Mouse (Mus musculus): ENCODE results near the gene Sergef. TPM values are rescaled to one million over a fixed set of nuclear protein-coding genes. Genes with fewer than 3 reads are reported as not detected.
A peak's percentile ranks its signal among the peaks of the same experiment; 100 is the strongest.

Sergef gene
- total RNA-seq, 4 experiments from 2014 or later = 47.2 to 59.9 (median 51.2) TPM

DNA sequence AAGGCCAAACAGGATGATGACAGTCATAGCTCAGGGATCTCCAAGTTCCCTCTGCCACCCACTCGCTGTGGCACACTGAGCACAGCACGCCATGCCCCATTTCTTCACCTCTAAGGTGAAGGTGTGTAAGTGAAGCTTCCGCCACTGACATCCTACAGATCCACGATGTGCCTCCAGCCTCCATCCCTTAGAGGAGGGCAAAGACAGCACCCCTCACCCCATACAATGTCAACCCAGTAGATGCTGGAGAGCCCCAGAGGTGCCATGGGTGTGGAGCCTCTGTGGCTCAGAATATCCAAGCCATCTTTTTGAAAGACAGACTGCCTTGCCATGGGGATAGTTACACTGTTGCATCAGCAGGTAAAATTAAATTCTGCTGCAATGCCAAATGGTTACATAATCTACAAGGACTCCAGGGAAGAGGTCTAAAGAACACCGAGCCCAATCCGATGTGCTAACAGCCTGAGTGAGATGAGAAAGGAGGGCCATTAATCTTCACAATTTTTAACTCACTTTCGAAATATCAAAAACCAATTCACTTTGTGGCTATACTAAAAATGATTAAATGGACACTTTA is 23.1 kb downstream of the Sergef start:
- DNase-seq (ENCODE audit: low spot score in 2 of 2) = no peak

DNA sequence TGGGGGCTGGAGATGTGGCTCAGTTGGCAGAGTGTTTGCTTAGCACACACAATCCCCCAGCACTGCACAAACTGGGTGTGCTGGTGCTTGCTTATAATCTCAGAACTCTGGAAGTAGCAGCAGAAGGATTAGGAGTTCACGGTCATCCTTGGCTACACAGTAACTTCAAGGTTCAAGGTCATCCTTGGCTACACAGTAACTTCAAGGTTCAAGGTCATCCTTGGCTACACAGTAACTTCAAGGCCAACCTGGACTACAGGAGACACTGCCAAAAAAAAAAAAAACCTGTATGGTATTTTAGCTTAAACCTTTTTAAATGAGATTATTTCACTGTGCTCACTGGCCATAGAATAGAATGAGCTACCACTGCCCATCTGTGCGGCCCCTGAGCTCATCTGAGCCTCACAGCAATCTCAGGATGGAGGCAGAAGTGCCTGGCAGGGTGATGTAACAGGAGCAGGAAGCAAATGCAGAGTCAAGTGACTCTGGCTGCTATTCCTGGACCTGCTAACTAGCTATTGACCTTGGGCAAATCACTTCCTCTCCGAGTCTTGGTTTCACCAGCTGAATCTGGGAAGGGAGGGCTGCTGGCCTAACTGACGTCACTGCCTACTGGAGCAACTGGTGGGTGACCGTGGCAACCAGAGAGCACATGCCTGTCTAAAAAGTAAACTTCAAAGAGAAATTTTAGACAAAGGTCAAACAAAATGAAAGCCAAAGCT is 24.2 kb downstream of the Sergef start:
- no peak for DNase-seq (ENCODE audit: low spot score in 2 of 2)

DNA sequence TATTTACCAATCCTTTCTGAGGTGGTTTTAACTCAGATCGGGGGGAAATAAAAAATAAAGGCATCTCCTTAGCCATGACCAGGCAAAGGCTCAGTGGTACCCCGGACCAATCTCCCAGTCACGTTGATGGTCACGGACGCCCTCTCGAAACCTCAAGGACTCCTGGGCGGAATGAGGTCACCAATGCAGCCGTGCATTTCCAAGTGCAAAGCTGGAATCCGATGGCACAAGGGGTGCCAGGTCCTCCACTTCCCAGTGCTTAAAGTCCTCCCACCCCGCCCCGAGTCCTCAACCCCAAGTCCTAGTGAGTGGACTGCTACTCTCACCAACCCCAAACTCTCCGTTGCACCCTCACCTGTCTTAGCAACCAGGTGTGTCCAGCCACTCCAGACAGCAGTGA is 25.3 kb downstream of the Sergef start:
- DNase-seq (ENCODE audit: low spot score in 2 of 2) = no peak

DNA sequence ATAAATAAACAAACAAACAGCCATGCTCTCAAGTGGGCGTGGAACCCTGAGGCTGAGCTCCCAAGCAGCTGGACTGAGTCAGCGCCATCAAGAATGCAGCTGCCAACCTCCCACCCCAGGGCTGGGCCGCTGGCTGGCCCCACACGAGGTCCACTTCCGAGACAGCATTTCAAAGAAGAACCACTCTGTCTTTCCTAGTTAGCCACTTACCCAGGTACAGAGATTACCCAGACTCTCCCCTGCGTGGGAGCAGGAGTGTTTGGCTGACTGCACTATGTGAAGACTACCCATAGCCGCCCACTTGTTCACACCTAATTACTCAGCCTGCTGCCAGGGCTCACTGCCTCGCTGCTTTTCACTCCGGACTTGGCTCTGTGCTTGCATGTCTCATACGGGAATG is 26.5 kb downstream of the Sergef start:
- no peak for DNase-seq (ENCODE audit: low spot score in 2 of 2)

DNA sequence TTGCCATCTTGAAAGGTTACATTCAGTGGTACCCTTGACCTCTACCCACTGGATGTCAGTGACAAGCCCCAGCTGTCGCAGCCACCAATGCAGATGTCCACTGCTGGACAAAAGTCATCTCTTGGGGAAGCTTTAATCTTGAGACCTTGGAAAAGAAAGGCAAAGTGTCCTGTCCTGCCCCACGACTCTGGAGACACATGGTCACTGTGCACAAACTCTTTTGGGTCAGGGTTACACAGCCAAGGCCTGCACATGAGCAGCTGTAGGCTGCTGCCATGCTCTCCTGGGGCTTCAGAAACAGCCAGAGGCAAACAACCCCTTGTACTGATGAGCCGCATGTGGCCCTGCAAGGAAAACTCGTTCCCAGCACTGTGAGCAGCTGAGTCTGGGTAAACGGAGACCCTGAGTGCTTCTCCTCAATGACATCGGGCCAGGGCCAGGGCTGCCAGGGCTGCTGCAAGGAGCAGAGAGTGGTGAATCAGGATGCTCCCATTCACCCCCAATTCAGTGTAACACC is 27.1 kb downstream of the Sergef start:
- no peak for DNase-seq (ENCODE audit: low spot score in 2 of 2)

DNA sequence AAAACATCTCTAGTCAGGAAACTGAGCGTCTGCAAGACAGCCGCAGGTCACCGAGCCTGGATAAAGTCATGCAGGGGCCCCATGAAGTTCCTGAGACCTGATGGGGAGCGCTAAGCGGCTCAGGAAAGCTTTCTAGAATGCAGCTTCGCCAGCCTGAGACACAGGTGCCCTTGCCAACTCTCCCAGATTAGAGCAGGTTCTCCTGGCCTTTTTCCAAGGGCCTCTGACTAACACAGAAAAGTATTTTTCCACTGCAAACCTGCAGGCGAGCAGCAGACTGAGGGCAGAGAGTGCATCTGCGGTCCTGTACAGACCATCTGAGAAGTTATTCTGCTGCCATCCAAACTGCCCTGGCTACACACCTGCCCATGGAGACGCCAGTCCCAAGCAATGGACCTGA is 27.6 kb downstream of the Sergef start:
- DNase-seq (ENCODE audit: low spot score in 2 of 2) = no peak

DNA sequence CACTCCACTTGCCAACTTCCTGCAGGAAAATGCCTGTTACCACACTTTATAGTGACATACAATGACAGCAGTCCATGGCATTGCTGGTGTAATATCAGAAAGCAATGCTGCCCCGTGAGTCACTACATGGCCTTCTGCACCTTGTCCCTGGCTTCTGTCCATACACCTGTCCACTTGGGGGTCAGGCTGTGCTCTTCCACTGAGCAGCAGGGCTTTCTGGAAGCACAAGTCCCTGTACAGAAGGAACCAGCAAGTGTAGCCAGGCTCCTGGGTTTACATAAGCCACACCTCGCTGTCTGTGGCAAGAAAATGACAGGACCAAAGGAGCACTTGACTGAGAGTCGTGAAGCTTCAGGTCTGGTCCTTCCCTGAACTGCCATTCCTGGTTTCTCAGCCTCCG is 30.3 kb downstream of the Sergef start:
- no peak for DNase-seq (ENCODE audit: low spot score in 2 of 2)

DNA sequence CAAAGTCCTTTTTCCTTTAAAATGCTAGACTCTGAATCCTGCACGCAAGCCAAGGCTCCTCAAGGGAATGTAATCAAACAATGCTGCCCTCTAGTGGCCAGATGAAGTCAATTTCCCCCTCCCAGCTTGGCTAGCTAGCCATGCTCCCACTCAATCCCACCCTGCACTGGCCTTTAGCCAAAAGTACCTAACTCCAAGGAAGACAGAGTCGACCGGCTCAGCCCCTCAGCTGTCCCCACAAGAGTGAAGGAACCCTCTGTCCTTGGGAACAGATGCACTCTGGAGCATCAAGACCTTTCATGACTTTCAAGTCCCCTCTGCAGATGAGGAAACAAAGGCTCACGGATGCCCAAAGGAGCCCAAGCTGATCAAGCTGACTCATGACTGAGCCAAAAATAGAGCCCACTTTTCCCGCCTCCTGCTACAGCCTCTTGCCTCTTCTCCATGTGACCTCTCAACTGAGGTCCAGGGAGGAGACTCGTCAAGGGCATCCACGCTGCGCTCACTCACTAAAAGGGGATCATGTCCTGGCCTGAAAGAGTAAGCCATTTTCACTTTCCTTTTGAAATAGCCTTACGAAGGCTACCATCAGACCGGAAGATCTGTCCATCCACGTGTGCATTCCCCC is 32.1 kb downstream of the Sergef start:
- DNase-seq (ENCODE audit: low spot score in 2 of 2) = peak; percentile 50 to 73

DNA sequence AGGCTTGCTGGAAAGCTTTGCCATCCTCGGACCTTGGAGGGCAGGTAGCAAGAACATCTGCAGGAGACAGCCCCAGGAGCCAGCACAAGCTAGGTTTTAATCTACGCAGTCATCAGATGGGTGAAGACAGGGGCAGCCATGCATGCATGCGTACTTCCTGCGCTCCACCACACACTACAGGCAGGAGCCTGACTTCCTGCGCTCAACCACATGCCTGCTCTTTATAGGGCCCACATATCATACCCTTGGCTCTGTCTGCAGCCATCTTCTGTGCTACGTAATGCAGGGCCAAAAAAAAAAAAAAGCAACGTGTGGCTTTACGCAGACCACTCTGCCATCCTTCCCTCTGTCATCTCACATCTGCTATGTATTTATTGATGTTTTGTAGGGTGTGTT is 32.6 kb downstream of the Sergef start:
- DNase-seq (ENCODE audit: low spot score in 2 of 2) = no peak

DNA sequence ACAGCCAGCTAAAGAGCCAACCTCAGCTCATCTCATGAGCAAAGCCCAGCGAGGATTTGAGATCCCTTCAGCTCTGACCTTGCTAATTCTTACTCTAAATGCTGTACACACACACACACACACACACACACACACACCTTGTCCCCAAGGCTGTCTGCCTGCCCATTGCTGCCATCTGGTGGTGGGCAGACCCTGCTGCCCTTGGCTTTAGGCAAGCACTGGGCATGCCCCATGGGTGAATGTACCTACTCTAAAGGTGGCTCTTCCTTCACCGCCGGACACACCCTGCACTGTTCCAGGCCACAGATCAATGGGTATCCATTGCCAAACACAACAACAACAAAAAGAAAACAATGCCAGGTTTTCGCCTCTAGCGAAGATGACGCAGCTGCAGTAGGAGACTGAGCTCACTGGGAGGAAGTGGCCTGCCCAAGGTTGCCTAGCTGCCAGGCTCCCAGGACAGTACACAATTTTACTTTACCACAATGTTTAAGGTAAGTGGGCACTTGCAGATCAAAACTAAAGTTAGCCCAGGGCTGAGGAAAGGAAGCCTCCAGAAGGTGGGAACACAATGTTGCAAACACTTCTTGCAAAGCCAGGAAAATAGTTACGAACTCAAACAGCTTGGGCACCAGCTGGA is 33.1 kb downstream of the Sergef start:
- peak; percentile 48 to 72 for DNase-seq (ENCODE audit: low spot score in 2 of 2)

DNA sequence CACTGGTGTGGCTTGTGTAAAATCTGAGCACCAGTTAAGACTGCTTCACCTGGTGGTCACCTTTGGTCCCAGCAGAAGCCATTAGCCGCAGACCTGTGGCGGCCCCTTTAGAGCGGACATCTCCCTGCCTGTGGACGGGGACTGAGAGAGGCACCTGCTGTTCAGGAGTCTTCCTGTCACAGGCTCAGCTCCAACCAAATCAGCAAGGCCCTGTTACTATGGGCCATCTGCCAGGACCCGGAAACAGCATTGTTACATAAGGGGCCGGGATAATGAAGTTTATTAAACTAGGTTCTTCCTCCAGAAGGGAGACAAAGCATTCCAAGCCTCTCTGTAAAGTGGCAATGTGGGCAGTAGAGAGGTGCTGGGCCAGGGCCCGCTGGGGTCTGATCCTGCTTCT is 36.6 kb downstream of the Sergef start:
- peak in 1 of 2 experiments; percentile 62 for DNase-seq (ENCODE audit: low spot score in 2 of 2)

DNA sequence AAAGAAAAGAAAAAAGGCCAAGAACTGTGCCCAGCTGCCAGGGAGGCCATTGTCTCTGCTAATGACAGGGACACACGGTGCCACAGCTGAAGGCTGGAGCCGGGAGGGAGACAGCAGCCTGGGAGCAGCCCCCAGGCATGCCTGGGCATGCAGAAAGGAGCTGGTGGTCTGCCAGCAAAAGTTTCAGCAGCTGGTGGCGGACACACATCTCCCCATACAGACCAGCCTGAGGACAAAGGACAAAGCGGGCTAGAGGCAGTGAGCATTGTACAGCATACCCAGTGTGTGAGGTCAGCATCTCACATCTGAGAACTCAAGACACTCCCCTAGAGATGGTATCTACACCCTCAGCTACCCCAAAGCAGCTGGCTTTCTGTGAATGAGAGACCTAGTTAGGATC is 37.5 kb downstream of the Sergef start:
- no peak for DNase-seq (ENCODE audit: low spot score in 2 of 2)

DNA sequence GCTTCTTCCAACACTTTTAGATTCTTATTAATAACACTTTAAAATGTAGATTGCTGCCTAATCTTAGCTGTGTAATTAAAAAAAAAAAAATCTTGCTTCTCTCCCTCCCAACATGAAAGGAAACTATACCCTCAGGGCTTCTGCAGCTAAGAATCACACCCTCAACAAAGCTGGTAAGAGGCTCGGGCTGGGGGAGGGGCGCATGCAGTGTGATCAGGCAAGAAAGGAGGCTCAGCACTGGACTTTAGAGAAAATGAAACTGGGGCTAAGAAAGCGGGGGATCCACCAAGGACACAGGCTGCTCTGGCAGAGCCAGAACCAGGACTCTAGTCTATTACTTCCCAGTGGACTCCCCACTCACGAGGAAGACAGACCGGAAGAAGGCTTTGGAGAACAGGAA is 38.5 kb downstream of the Sergef start:
- DNase-seq (ENCODE audit: low spot score in 2 of 2) = no peak

DNA sequence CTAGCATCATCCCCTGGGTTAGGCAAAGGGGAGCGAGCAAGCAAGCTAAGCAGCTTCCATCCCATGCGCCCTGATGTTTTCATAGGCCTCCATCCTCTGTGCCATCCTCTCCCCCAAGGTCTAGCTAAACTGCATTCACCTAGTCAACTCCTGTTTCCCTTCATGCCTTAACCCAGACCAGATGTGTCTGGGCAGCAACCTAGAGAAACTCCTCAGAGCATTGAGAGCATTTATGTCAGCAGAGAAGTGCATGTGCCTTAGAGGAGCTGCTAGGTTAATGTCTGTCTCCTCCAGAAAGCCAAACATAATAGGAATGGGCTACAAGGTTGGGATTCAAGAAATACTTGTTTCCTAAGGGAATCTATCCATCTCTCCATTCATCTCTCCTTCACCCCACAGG is 42.6 kb downstream of the Sergef start:
- no peak for DNase-seq (ENCODE audit: low spot score in 2 of 2)

DNA sequence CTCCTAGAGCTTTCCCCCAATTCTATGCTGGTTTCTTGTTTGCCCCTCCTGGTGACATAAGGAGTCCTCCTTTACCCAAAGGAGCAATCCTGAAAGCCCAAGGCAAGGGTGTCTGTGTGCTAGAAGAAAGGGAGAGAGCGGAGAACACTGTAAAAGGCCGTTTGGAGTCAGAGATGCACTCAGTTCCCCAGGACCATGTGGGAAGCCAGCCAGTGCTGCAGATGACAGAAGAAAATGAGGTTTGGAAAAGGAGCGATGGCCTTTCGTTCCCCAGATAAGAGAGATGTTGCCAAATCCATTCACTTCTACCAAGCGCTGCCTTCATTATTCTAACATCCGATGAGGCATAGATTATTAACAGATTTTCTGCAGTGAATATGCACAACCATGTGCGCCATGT is 48.1 kb downstream of the Sergef start:
- DNase-seq (ENCODE audit: low spot score in 2 of 2) = no peak

DNA sequence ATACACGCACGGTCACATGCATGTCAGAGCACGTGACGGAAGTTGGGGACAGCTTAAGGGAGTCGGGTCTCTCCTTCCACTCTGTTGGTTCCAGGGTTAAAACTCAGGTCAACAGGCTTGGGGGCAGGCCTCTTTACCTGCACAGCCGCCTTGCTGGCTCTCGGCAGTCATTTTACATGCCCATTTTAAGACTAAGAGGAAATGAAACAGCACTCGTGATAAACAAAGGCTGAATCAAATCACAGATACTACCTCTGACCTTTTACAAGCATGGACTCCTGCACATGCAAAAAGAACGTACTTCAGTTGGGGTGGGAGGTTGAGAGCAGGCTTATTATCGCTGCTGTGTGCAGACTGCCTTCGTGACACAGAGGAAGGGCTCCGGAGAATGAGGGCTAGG is 50.4 kb downstream of the Sergef start:
- DNase-seq (ENCODE audit: low spot score in 2 of 2) = no peak

DNA sequence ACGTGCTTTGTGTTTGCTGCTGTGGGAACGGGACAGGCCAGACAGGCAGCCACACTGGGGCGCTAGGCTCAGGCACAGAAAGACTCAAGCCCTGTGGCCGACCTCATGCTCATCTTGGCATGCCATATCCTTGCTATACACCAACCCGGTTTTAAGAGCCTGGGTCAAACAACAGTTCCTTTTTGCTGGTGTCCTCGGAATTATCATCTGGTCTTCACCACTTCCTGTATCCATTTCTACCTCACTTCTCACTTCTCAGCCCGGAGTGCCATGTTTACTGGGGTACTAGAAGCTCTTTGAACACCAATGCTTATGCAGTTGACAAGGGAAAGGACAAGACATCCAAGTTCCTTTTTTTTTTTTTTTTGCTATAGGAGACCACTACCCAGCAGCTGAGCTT is 51.6 kb downstream of the Sergef start:
- DNase-seq (ENCODE audit: low spot score in 2 of 2) = no peak

DNA sequence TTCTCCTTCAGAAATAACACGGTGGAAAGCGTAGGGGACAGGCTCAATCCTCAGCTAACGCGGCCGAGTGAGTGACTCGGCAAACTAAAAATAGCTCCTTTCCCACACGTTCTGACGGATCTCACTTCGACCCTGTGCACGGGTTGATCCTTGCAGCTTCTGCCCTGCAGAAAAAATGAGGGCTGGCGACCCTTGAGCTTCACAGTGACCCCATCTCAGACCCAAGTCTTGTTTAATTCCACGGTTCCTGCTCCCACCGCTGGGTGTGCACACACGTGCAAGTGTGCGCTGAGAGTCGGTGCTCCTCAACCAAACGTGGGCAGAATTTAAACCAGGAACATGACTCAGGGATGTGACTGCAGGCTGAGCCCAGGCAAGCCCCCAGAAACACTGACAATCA is 52.1 kb downstream of the Sergef start:
- peak in 1 of 2 experiments; percentile 43 for DNase-seq (ENCODE audit: low spot score in 2 of 2)

DNA sequence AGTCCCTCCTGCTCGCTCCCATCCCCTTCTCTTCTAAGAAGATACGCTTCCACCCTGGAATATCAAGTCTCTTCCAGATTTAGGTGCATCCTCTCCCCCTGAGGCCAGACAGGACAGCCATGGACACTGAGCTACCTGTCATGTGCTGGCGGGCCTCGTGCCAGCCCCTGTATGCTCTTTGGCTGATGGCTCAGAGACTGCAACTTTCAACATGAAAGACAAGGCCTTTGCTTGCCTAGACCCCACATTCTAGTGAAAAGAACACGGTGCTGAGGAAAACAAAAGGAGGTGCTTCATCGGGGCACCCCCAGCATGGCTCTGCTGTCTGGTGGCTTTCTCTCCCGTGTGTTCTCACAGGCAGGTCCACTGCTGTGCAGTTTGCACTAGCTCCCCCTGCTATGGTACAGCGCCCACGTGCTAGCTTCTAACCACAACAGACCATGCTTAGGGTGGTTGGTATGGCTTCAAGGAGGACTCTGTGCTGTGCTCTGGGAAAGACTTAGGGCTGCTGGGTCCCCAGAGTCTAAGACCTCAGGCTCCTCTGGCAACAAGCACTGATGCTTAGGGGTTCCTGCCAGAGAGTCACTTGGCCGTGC is 52.9 kb downstream of the Sergef start:
- no peak for DNase-seq (ENCODE audit: low spot score in 2 of 2)

DNA sequence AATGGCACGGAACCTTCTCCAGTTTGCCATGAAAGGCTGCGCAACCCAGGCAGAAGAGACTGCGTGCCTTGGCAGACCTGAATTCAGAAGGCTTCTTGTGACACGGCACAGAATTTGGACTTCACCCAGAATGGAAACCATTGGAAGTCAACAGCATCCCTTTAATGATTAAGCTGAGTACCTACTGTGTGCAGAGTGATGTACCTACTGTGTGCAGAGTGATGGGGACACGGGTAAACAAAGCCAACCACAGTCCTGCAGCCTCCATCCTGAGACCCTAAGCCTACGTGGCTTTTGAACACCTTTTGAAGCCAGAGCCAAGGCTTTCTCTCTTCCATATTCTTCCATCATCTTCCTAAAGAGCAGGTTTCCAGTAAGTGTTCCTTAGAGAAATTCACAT is 56.9 kb downstream of the Sergef start:
- DNase-seq (ENCODE audit: low spot score in 2 of 2) = no peak

DNA sequence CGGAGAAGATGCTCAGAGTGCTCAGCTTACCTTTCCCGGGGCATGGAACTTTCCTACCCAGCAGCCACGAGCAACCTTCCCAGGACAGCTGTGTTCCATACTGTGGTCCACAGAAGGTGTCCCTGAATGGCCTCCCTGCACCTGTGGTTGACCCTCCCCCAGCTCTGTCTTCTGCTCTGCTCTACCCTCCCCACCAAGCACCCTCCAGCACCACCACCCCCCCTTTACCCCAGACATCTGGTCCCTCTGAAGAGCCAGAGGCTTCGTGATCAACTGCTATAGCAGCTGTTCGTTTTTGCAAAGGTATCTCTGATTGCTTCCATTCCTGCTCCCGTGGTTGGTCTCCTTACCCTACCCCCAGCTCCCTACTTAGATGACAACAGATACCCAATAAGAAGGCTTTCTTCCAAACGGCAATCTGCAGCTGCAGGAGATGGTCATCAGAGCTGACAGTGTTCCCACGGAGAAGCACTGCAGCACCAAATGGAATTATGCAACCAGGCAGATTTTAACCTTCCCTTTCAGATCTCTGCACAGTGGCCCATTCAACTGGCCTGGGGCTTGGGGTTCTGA is 58.2 kb downstream of the Sergef start:
- peak in 1 of 2 experiments; percentile 25 for DNase-seq (ENCODE audit: low spot score in 2 of 2)

DNA sequence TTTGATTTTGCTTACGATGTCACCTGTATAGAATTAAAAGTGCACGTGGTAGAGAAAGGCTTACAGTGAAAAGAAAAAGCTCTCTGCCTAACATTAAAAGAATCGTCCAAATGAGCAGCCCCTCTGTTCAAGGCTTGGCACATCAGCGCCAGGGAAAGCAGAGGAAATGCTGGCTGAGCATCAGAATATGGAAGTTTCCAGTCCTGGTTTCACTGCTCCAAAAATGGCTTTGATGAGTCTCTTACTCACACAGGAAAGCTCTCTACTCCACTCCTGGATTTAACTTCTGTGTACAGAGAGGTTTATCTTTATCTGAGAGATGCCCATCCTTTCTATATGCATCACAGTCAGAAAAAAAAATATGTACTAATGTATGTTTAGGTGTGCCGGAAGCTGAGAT is 61.5 kb downstream of the Sergef start:
- DNase-seq (ENCODE audit: low spot score in 2 of 2) = no peak

Data from layer of hippocampus, adult 8-10 months (tissue).